Mouse (Mus musculus) kidney, postnatal 0 days (tissue): ENCODE results near the gene Sema5b. TPM values are rescaled to one million over a fixed set of nuclear protein-coding genes. Genes with fewer than 3 reads are reported as not detected.

Source experiments
- ATAC-seq: fragments of 200-750 bp; cut with Nextera tagmentation; replicated peaks from 2 replicates; pipeline ENCODE4 v1.8.0; 2017; ENCODE audit warnings: low read depth, moderate number of reproducible peaks, moderate TSS enrichment, moderate library complexity; ENCODE audit not compliant: low FRiP score
- DNase-seq: peaks from one replicate; pipeline ENCODE4 v3.0.0-alpha.2; 2016; ENCODE audit warnings: low spot score
- H3K27ac ChIP-seq: fragments of 300-500 bp; sonication (generic); 2 replicates; pipeline ENCODE4 v1.5.1; 2014; ENCODE audit warnings: mild to moderate bottlenecking
- H3K27me3 ChIP-seq: fragments of 300-500 bp; sonication (generic); 2 replicates; pipeline ENCODE4 v1.6.1; 2014; ENCODE audit warnings: low read length, mixed read lengths; ENCODE audit not compliant: insufficient read depth
- H3K36me3 ChIP-seq: fragments of 300-500 bp; sonication (generic); 2 replicates; pipeline ENCODE4 v1.6.1; 2014; ENCODE audit warnings: low read length, mixed read lengths; ENCODE audit not compliant: insufficient read depth
- H3K4me1 ChIP-seq: fragments of 300-500 bp; sonication (generic); replicated peaks from 2 replicates; pipeline ENCODE4 v1.6.1; 2014; ENCODE audit warnings: antibody characterized with exemption, low read length, mixed read lengths; ENCODE audit not compliant: insufficient read depth
- H3K4me2 ChIP-seq: fragments of 300-500 bp; sonication (generic); 2 replicates; pipeline ENCODE4 v1.6.1; 2014; ENCODE audit warnings: mild to moderate bottlenecking, low read length, moderate library complexity, mixed read lengths
- H3K4me3 ChIP-seq: fragments of 300-500 bp; sonication (generic); replicated peaks from 2 replicates; pipeline ENCODE4 v1.5.1; 2014; ENCODE audit warnings: low read depth, low read length
- H3K9ac ChIP-seq: fragments of 300-500 bp; sonication (generic); 2 replicates; pipeline ENCODE4 v1.6.1; 2014; ENCODE audit warnings: low read depth, low read length
- H3K9me3 ChIP-seq: fragments of 300-500 bp; sonication (generic); replicated peaks from 2 replicates; pipeline ENCODE4 v1.6.1; 2016; ENCODE audit warnings: low read length, inconsistent platforms, mixed read lengths
- CTCF ChIP-seq: IDR thresholded peaks from 2 replicates; pipeline ENCODE4 v1.5.1; 2016; ENCODE audit warnings: antibody characterized with exemption, low read depth, mild to moderate bottlenecking, moderate library complexity
- WGBS: fragments of 180-500 bp; shearing (Covaris S2); extraction: QIAGEN DNeasy Blood & Tissue Kit; methylation state at CpG from one replicate; pipeline ENCODE4 v1.1.7; 2014; 5-methylcytosine and 5-hydroxymethylcytosine counted together
- polyA plus RNA-seq: library from polyadenylated mRNA; unstranded; fragments of >200 nt; fragmentation: Nextera tagmentation; extraction: Ambion mirVana; gene quantifications from 2 replicates; pipeline ENCODE4 v1.2.1, GENCODE M21; 2015

Sema5b gene
- polyA plus RNA-seq, 1 experiment from 2014 or later: 1.7 TPM

GRCm38 (mm10) chr16:35691606-35692005, 150.7 kb downstream of the Sema5b start:
- ATAC-seq (no peak), DNase-seq (no peak)
- Histone ChIP-seq H3K36me3 (0 out of 2 replicates have a peak, but pooled peaks cover 3% of the 10 kb centered on the region), H3K9ac (no peak overlapping the region), H3K4me2 (no peak overlapping the region), H3K4me1 (no peaks in the 10 kb centered on the region), H3K4me3 (no peak overlapping the region), H3K27me3 (no peaks in the 10 kb centered on the region), H3K9me3 (no peaks in the 10 kb centered on the region), H3K27ac (no peak overlapping the region)
- 88% methylated on average over 7 of the region's 7 CpGs for WGBS
- no peak for TF ChIP-seq CTCF

DNA sequence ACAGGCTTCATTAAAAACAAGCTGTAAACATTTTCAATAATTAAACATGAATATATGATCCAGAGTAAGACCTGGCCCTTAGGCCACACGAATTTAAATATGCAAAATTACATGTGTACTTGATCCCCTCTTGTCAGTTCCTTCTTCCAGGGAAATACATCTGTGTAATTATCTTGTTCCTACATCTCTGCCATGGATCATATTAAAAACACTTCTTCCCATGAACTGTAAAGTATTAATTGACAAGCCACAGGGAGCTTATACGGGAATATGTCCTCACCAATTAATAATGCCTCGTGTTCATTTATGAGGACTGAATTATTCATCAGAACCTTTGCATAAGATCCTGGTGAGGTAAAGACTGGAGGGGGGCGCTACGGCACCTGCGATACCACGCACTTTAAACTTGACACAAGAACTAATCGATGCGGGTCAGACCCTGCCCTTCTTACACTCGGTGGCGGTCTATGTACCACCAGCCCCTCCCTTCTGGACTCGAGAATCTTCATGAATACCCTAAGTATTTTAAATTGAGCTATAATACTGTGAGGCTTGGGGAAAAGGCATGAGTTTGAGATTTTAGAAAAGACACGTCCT, 153.4 kb downstream of the Sema5b start:
- no peak for DNase-seq
- Histone ChIP-seq H3K4me3 (no peak overlapping the region), H3K4me1 (no peaks in the 10 kb centered on the region), H3K27ac (no peak overlapping the region), H3K36me3 (0 out of 2 replicates have a peak, but pooled peaks cover 3% of the 10 kb centered on the region), H3K9ac (no peak overlapping the region), H3K27me3 (no peaks in the 10 kb centered on the region), H3K9me3 (no peaks in the 10 kb centered on the region), H3K4me2 (no peak overlapping the region)
- no peak for ATAC-seq
- 89% methylated on average over 13 of the region's 13 CpGs for WGBS
- no peak for TF ChIP-seq CTCF

- H3K4me1 ChIP-seq: no peaks in the 10 kb centered on the region
- 79% methylated on average over 2 of the region's 2 CpGs for WGBS
- H3K27me3 ChIP-seq: no peaks in the 10 kb centered on the region
- no peak overlapping the region for H3K27ac ChIP-seq
- no peak overlapping the region for H3K4me2 ChIP-seq
- no peaks in the 10 kb centered on the region for H3K9me3 ChIP-seq
- ATAC-seq (no peak), DNase-seq (no peak)
- H3K9ac ChIP-seq: no peak overlapping the region
- no peak for TF ChIP-seq CTCF
- 0 out of 2 replicates have a peak, but pooled peaks cover 3% of the 10 kb centered on the region for H3K36me3 ChIP-seq
- H3K4me3 ChIP-seq: no peak overlapping the region
Measured at GRCm38 (mm10) chr16:35696103-35696502, 155.2 kb downstream of the Sema5b start.

- no peak for TF ChIP-seq CTCF
- Histone ChIP-seq H3K4me3 (no peak overlapping the region), H3K27ac (no peak overlapping the region), H3K9ac (no peak overlapping the region), H3K4me2 (no peak overlapping the region), H3K9me3 (no peaks in the 10 kb centered on the region), H3K36me3 (no peaks in the 10 kb centered on the region), H3K27me3 (peaks cover 3% of the 10 kb centered on the region; the same call in 1 of the 2 replicates), H3K4me1 (no peaks in the 10 kb centered on the region)
- ATAC-seq (no peak), DNase-seq (no peak)
- WGBS: 52% methylated on average over 11 of the region's 11 CpGs
Measured at GRCm38 (mm10) chr16:35701823-35702222, 160.9 kb downstream of the Sema5b start.

DNA sequence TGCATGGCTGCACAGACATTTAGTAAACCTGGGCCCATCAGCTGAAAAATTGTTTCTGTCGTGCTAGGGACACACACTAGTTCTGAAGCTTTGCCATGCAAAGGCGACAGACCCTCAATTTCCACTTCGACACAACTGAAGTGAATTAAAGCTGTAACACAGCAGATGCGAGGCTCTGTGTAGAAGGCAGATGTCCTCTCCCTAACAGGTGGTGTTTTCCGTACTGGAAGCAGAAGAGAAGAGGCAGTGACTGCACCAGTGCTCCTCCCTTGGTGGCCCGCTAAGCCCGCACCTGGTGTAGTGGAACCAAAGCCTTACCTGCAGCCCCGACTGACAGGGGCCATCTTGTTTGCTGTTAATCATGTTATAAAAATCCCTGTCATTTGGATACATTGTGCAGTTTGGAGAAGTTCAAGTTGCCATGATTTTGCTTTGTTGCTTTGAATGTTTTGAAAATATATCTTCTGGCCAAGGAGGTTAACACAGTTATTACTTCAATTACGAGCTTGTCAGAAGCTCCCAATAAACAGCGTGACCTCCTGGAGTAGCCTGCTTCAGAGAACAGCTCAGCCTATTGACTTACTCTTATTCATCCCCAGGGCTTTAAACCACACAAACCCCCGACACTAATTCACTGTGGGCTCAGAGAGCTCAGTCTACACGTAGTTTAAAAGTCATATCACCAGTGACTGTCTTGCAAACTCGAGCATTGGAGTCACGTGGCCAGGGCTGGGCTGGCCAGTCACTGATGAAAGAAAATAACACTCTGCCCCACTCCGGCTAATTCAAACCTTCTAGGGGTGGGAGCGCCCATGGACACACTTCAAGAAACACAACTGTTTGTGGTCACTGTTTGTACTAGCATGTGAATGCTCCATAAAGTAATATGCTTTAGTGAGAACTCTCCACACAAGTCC, 163.1 kb downstream of the Sema5b start:
- ATAC-seq (no peak; the same call in 1 of the 2 replicates), DNase-seq (peak; percentile 79)

DNA sequence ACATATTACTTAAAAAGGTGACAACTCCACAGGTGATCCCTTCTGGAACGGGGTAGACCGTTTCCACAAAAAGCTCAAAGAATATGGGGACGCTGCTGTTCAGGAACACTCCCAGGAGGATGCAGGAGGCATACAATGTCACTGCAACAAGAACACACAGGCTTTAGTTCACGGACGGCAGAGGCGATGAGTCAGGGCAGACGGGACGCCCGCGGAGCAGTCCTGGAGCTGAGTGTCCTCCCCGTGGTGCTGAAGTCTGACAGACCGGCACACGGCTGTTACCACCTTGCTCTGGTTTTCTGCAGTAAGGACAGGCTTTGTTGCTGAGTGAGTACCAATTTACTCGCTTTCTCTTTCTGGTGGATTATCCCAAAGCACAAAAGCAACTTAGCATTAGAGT, 163.9 kb downstream of the Sema5b start:
- H3K4me3 ChIP-seq: no peak overlapping the region
- H3K27me3 ChIP-seq: peaks cover 3% of the 10 kb centered on the region; the same call in 1 of the 2 replicates
- no peak overlapping the region for H3K27ac ChIP-seq
- 65% methylated on average over 14 of the region's 14 CpGs for WGBS
- no peak overlapping the region for H3K9ac ChIP-seq
- H3K4me1 ChIP-seq: no peaks in the 10 kb centered on the region
- DNase-seq (no peak), ATAC-seq (no peak)
- H3K9me3 ChIP-seq: no peaks in the 10 kb centered on the region
- H3K4me2 ChIP-seq: no peak overlapping the region
- no peaks in the 10 kb centered on the region for H3K36me3 ChIP-seq
- TF ChIP-seq CTCF: no peak

More for the DNA sequence above, 163.1 kb downstream of the Sema5b start:
- no peak overlapping the region for H3K9ac ChIP-seq
- TF ChIP-seq CTCF: no peak
- H3K36me3 ChIP-seq: no peaks in the 10 kb centered on the region
- no peak overlapping the region for H3K4me2 ChIP-seq
- H3K9me3 ChIP-seq: no peaks in the 10 kb centered on the region
- WGBS: 37% methylated on average over 16 of the region's 16 CpGs
- no peaks in the 10 kb centered on the region for H3K4me1 ChIP-seq
- no peak overlapping the region for H3K27ac ChIP-seq
- H3K4me3 ChIP-seq: no peak overlapping the region
- H3K27me3 ChIP-seq: peaks cover 3% of the 10 kb centered on the region; the same call in 1 of the 2 replicates
